ENCODE assay signal across 18 mouse cellular contexts in the genomic region with DNA sequence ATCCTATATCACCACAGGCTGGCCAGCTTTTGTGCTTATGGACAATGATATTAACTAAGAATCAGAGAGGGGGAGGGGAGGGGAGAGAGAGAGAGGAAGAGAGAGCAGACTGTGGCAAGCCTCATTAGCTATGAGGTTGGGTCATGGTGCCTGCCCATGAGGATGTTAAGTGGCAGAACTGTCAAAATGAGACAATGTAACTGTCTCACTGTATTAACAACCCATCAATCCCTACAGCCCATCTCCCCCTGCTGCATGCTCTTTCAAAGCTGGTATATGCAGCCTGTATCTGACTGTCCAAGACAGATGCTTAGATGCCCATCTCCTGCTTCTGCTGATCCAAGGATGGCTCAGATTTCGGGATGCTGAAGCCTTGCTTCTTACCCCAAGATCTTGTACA.
"Had no signal": no experiment of that assay in that cellular context is flagged by ENCODE, and none has a peak within 500 bp of the region (broad histone marks: within the 10 kb centered on the region; RNA-seq: fewer than 3 reads in every experiment).

No protein-coding gene starts in this region.

- H3K36me3 ChIP-seq: lung, embryonic 15.5 days; midbrain, embryonic 13.5 days; midbrain, embryonic 15.5 days; neural tube, embryonic 12.5 days; stomach, embryonic 15.5 days had no signal

- ATAC-seq: liver, postnatal 0 days; lung, postnatal 0 days; midbrain, embryonic 13.5 days; midbrain, embryonic 15.5 days had no signal

- H3K4me1 ChIP-seq: lung, embryonic 15.5 days; megakaryocyte, embryonic 14.5 days; midbrain, embryonic 13.5 days; midbrain, embryonic 15.5 days; neural tube, embryonic 12.5 days; stomach, embryonic 15.5 days had no signal

- H3K4me2 ChIP-seq: lung, embryonic 15.5 days; midbrain, embryonic 11.5 days; midbrain, embryonic 13.5 days; midbrain, embryonic 15.5 days; neural tube, embryonic 12.5 days; stomach, embryonic 15.5 days had no signal

- H3K9ac ChIP-seq: liver, postnatal 0 days; lung, embryonic 15.5 days; midbrain, embryonic 13.5 days; midbrain, embryonic 15.5 days; neural tube, embryonic 12.5 days; stomach, embryonic 15.5 days had no signal

- DNase-seq: liver, postnatal 0 days; lung, adult 2 months; lung, postnatal 14 days; lung, postnatal 36 days; right cerebral cortex, postnatal 14 days; thymus, adult 2 months; thymus, postnatal 25 days; thymus, postnatal 4 days had no signal

- H3K9me3 ChIP-seq: lung, embryonic 15.5 days; megakaryocyte, embryonic 14.5 days; midbrain, embryonic 13.5 days; midbrain, embryonic 15.5 days; neural tube, embryonic 12.5 days; stomach, embryonic 15.5 days had no signal

- H3K27ac ChIP-seq: lung, embryonic 15.5 days; macrophage; midbrain, embryonic 13.5 days; midbrain, embryonic 15.5 days; neural tube, embryonic 12.5 days; stomach, embryonic 15.5 days; stomach, postnatal 0 days had no signal

- H3K27me3 ChIP-seq: lung, embryonic 15.5 days; megakaryocyte, embryonic 14.5 days; midbrain, embryonic 13.5 days; midbrain, embryonic 15.5 days; neural tube, embryonic 12.5 days; stomach, embryonic 15.5 days had no signal

- H3K4me3 ChIP-seq: lung, embryonic 15.5 days; megakaryocyte, embryonic 14.5 days; midbrain, embryonic 13.5 days; midbrain, embryonic 15.5 days; neural tube, embryonic 12.5 days; stomach, embryonic 15.5 days had no signal
